ENCODE assay signal across 26 mouse cellular contexts in the genomic region with DNA sequence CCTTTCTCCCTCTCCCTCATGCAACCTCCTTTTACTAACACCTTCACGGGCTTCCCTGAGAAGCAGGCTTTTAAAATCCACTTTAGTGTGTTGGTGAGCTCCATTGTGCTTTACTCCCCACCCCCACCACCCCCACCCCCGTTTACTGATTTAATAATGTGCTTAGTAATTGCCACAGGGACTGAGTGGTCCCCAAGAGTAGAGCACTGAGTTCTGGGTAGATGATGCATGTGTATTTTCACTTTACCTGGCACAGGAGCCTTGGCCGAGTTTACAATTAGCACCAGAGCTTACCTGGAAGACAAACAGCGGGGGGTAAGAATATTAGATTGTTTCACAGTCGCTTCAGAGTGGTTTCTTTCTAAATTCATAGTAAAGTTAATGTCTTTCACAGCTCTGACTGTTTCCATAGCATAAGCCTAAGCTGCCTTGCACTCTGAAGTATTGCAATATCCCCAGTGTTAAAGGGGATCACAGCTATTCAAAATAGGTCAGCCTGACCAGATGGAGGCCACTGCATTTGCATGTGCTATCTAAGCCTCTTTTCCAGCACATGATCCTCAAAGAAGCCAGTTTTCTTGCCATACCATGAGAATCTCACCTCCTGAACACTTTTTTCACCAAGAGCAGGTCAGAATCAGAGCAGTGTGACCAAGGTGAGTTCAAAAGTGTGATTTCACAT.
DNase-seq lines count a peak whose midpoint lies in the region; ATAC-seq lines count a peak whose summit lies in the region.
"Had no signal": no experiment of that assay in that cellular context is flagged by ENCODE, and none has a peak within 500 bp of the region (broad histone marks: within the 10 kb centered on the region; RNA-seq: fewer than 3 reads in every experiment).

No protein-coding gene starts in this region.

- H3K27me3 ChIP-seq in midbrain, embryonic 11.5 days (ENCODE audit: control insufficient read depth, insufficient read depth, low read length), result no peaks in the 10 kb centered on the region
- H3K27me3 ChIP-seq in midbrain, embryonic 14.5 days (ENCODE audit: control insufficient read depth, insufficient read depth, low read length), result no peaks in the 10 kb centered on the region
- H3K27me3 ChIP-seq: embryonic facial prominence, embryonic 12.5 days; heart, embryonic 12.5 days; hindbrain, embryonic 13.5 days; lung, embryonic 15.5 days; midbrain, embryonic 12.5 days had no signal

- H3K4me1 ChIP-seq in midbrain, embryonic 11.5 days (ENCODE audit: control insufficient read depth, insufficient read depth, low read length), result peaks cover 6% of the 10 kb centered on the region; the same call in 1 of the 2 replicates
- H3K4me1 ChIP-seq in midbrain, embryonic 14.5 days (ENCODE audit: control insufficient read depth, insufficient read depth, low read length), result no peaks in the 10 kb centered on the region
- H3K4me1 ChIP-seq: embryonic facial prominence, embryonic 12.5 days; heart, embryonic 12.5 days; hindbrain, embryonic 13.5 days; lung, embryonic 15.5 days; midbrain, embryonic 12.5 days had no signal

- no peak overlapping the region for H3K4me3 ChIP-seq in midbrain, embryonic 11.5 days (ENCODE audit: low read depth, low read length)
- no peak overlapping the region for H3K4me3 ChIP-seq in midbrain, embryonic 14.5 days (replicated peaks; ENCODE audit: low read depth, low read length)
- H3K4me3 ChIP-seq: embryonic facial prominence, embryonic 12.5 days; erythroblast, embryonic 14.5 days; heart, adult 2 months; heart, embryonic 12.5 days; hindbrain, embryonic 13.5 days; lung, embryonic 15.5 days; midbrain, embryonic 12.5 days had no signal

- no peak overlapping the region for H3K9ac ChIP-seq in midbrain, embryonic 11.5 days (ENCODE audit: low read length)
- no peak overlapping the region for H3K9ac ChIP-seq in midbrain, embryonic 14.5 days (replicated peaks; ENCODE audit: low read length)
- H3K9ac ChIP-seq: embryonic facial prominence, embryonic 12.5 days; heart, embryonic 12.5 days; hindbrain, embryonic 13.5 days; lung, embryonic 15.5 days; midbrain, embryonic 12.5 days had no signal

- WGBS in midbrain, embryonic 11.5 days, result 43% methylated on average over 5 of the region's 5 CpGs
- WGBS in midbrain, embryonic 14.5 days, result 46% methylated on average over 5 of the region's 5 CpGs

- no peak overlapping the region for H3K27ac ChIP-seq in midbrain, embryonic 11.5 days (ENCODE audit: low read depth, low read length)
- H3K27ac ChIP-seq in midbrain, embryonic 14.5 days (replicated peaks; ENCODE audit: low read depth, low read length), result no peak overlapping the region
- H3K27ac ChIP-seq: embryonic facial prominence, embryonic 12.5 days; heart, adult 2 months; hindbrain, embryonic 13.5 days; lung, embryonic 15.5 days; midbrain, embryonic 12.5 days had no signal

- H3K9me3 ChIP-seq in midbrain, embryonic 11.5 days (ENCODE audit: control insufficient read depth, low read length), result no peaks in the 10 kb centered on the region
- no peaks in the 10 kb centered on the region for H3K9me3 ChIP-seq in midbrain, embryonic 14.5 days (ENCODE audit: control insufficient read depth, low read length)
- H3K9me3 ChIP-seq: embryonic facial prominence, embryonic 12.5 days; heart, embryonic 12.5 days; hindbrain, embryonic 13.5 days; lung, embryonic 15.5 days; midbrain, embryonic 12.5 days had no signal

- no peaks in the 10 kb centered on the region for H3K36me3 ChIP-seq in midbrain, embryonic 11.5 days (ENCODE audit: control insufficient read depth, insufficient read depth, low read length)
- no peaks in the 10 kb centered on the region for H3K36me3 ChIP-seq in midbrain, embryonic 14.5 days (ENCODE audit: control insufficient read depth, insufficient read depth, low read length)
- H3K36me3 ChIP-seq: embryonic facial prominence, embryonic 12.5 days; heart, embryonic 12.5 days; hindbrain, embryonic 13.5 days; lung, embryonic 15.5 days; midbrain, embryonic 12.5 days had no signal

- DNase-seq in cerebellum, adult 9-10 months, result peak; percentile 14
- no peak for DNase-seq in cerebellum, postnatal 10 days
- no peak for DNase-seq in midbrain, embryonic 11.5 days (ENCODE audit: low spot score, missing footprints)
- no peak for DNase-seq in midbrain, embryonic 14.5 days
- DNase-seq in retina, adult 2 months (ENCODE audit: low read depth, low spot score), result peak; percentile 77
- DNase-seq in frontal cortex, adult 2 months (ENCODE audit: extremely low spot score in 1 of 2, low spot score in 1 of 2), result no peak
- no peak for DNase-seq in right cerebral cortex, postnatal 25 days
- DNase-seq: adrenal gland, postnatal 14 days; cerebellum, adult 11-12 months; cerebellum, postnatal 14 days; heart, adult 2 months; heart, postnatal 4 days; kidney, adult 8-10 months; kidney, postnatal 10 days; right cerebral cortex, postnatal 14 days; spleen, adult 18-20 months; thymus, postnatal 14 days had no signal

- peak; percentile 79 for ATAC-seq in midbrain, embryonic 11.5 days (ENCODE audit: low FRiP score)
- ATAC-seq in midbrain, embryonic 14.5 days (ENCODE audit: low FRiP score, low TSS enrichment), result no peak
- ATAC-seq: forebrain, embryonic 16.5 days; intestine, embryonic 16.5 days had no signal

- H3K4me2 ChIP-seq in midbrain, embryonic 11.5 days, result no peak overlapping the region
- no peak overlapping the region for H3K4me2 ChIP-seq in midbrain, embryonic 14.5 days (ENCODE audit: low read length)
- H3K4me2 ChIP-seq: embryonic facial prominence, embryonic 12.5 days; heart, embryonic 12.5 days; hindbrain, embryonic 13.5 days; liver, embryonic 11.5 days; lung, embryonic 15.5 days; midbrain, embryonic 12.5 days had no signal

Comparison
In these comparisons a context has a peak if more than half of its experiments do, and no peak if none do; other contexts are left out.
1. DNase-seq: peak in cerebellum, adult 9-10 months (single experiment) and retina, adult 2 months (single experiment); none in cerebellum, postnatal 10 days (0 of 2), midbrain, embryonic 11.5 days (single experiment), midbrain, embryonic 14.5 days (single experiment), frontal cortex, adult 2 months (0 of 2) and right cerebral cortex, postnatal 25 days (single experiment).